Mouse (Mus musculus) gastrocnemius, postnatal 10 days (tissue): ENCODE results near the gene Mrps24. TPM values are rescaled to one million over a fixed set of nuclear protein-coding genes. Genes with fewer than 3 reads are reported as not detected.
A peak's percentile ranks its signal among the peaks of the same experiment; 100 is the strongest.

Source experiments
- DNase-seq: peaks from one replicate; pipeline ENCODE4 v3.0.0; 2021; ENCODE audit warnings: mixed read lengths
- long read RNA-seq, 2 experiments: library from polyadenylated mRNA; stranded (forward); transcript quantifications; one replicate each; pipeline ENCODE4 v2.0.0; 2021
- total RNA-seq, 2 experiments: library from RNA; stranded (reverse); gene quantifications; 2 replicates each; pipeline ENCODE4 v1.2.3; 2021

Gene Mrps24
- total RNA-seq, result 10 to 100 TPM; 84.8 to 90.6 TPM
- long read RNA-seq, experiment 1, transcript Mrps24-205 (4 exons, 995 nt), result major isoform, 50 of 62 reads
- long read RNA-seq, experiment 1, partial matches to known transcripts, result 0 of 62 reads
- long read RNA-seq, experiment 1, other reads (novel, unspliced or antisense), result 6 of 62 reads
- long read RNA-seq, experiment 2, transcript Mrps24-201 (3 exons, 700 nt), result minor isoform, 7 of 73 reads
- long read RNA-seq, experiment 2, transcript Mrps24-205 (4 exons, 995 nt), result major isoform, 60 of 73 reads
- long read RNA-seq, experiment 2, partial matches to known transcripts, result 0 of 73 reads
- long read RNA-seq, experiment 2, other reads (novel, unspliced or antisense), result 5 of 73 reads

DNA sequence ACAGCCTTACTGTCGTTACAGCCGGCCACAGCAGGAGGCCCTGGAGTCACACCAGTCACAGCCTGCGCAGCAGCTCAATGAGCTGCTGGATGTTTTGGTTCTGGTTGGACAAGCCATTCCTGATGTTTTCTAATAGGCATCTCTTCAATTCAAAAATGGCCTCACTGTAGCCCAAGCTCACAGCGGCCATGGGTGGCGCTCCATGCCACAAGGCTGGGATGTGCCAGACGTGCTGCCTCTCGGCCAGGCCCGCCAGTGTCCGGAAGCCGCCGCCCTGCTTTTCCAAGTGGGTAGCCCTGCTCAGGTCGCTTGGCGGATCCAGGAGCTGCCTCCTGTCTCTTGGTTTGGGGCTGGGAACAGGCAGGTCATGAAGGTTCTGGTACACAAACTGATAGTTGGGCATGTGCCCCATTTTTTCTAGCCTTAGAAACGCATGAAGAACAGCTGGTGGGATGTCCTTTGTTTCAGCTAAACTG, at the start of gene Mrps24:
Gene Mrps24, minus strand, starts transcription at position 51 of the 476 bp plus-strand sequence.
- DNase-seq, result no peak

DNA sequence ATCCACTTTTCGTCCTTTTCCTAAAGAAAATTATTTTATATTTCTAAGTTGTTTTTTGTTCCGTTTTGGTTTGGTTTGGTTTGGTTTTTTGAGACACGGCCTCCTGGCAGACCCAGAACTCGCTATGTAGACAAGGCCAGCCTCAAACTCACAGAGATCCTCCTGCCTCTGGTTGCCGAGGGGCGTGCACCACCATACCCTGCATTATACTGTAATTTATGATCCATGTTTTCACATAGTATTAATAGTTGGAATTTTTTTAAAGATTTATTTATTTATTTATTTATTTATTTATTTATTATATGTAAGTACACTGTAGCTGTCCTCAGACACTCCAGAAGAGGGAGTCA, 47.1 kb upstream of the Mrps24 start:
- DNase-seq, result no peak

DNA sequence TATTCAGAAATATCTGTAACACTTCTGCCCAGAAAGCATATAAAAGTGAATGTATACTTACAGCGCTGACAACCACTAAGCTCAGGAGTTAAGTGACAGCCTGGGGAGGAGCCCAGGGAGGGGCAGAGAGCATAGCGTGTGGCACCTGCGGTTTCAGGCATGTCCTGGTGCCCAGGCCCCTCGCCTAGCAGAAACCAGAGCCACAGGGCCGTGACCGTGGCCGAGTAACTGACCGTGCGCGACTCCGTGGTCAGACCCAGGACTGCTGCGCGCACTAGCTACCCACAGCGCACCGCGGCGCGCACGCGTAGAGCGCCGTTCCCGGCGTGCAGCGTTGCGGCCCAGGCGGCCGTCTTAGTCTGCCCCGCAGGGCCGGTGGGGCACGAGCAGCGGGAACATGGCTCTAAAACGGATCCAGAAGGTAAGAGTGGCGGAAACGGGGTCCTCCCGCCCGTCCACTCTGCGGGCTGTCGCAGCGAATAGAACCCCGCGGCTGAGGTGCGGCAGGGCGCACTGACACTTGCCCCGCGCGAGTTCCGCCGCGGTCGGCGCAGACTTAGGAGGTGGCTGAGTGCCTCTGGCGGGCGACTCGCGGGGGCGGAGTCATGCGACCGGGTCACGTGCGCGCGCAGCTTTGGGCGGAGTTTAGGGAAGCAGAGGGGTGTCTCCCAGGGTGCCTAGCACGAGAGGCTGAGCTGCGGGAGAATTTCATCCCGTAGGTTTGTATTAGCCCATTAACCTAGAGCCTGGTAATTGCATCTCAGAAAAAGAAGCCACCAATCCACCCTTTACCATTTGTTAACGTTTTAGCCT, 46.5 kb upstream of the Mrps24 start, which contains the start of gene Urgcp:
Gene Urgcp, minus strand, starts transcription at position 557 of the 813 bp plus-strand sequence.
- peak; percentile 96 for DNase-seq

DNA sequence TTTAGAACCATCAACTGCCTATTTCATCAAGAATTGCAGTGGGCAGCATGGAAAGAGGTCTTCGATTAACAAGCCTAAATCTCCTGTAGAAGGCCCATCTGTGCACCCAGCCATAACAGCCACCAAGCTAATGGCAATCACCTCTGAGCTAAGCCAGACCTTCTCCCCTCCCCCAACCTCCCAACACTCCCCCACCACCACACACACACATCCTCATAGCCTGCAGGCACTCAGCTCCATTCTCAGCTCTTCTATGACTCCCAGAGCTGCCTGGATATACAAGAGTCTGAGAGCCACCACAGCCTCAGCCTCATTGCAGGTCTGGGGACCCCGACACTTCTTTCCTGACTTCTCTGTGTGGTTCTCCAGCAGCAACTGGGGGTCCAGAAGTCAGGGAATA, 38.3 kb upstream of the Mrps24 start:
- DNase-seq, result no peak

DNA sequence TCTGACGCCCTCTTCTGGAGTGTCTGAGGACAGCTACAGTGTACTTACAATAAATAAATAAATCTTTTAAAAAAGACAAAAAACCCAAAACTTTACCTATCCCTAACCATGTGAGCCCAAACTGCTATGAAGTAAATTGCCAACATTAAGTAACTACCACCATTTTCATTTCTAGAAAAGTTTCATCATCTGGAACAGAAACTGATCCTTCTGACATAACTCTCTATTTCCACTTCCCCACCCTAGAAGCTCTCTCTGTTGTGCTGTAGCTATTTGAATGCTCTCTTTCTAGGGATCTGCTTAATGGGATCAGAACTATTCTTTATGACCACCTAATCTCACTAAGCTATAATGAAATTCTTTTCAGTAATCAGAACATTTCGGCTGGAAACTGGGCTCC, 29.5 kb upstream of the Mrps24 start:
- DNase-seq, result no peak

DNA sequence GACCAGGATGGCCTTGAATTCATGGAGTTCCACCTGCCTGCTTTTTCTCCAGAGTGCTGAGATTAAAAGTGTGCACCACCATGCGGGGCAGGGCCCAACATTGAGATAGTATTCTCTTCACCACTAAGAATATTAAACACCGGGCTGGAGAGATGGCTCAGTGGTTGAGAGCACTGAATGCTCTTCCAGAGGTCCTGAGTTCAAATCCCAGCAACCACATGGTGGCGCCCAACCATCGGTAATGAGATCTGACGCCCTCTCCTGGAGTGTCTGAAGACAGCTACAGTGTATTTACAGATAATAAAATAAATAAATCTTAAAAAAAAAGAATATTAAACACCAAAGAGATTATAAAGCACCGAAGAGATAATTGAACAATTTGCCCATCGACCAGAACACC, 26.6 kb upstream of the Mrps24 start:
- DNase-seq, result no peak

DNA sequence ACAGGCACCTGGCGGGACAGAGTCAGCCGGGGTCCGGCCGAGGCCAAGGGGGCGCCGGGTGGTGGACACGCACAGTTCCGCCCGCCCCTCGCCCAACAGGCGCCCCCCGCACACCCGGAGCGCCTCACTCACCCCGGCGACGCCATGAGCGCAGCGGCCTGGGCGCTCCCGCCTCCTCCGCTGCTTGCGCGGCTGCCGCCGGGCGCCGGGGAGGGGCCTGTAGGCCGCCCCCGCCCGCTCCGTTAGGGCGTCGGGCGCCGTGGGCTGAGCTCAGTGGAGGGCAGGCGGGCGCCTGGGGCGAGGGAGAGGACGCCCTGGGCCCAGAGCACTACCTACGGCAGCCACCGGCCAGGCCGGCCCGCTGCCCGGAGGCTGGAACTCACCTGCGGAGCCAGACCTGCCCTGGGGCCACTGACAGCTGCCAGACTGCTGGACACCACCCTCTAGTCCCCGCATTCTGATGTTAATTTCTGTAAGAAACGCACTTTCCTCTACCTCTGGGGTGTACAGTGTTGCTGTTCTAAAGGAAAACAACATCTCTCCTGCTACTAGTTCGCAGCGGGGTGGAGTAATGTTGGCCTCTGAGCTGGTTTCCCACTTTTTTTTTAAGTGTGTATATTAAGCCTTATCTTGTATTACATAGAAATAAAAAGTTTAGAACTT, 25.6 kb upstream of the Mrps24 start:
- DNase-seq, result peak; percentile 80

DNA sequence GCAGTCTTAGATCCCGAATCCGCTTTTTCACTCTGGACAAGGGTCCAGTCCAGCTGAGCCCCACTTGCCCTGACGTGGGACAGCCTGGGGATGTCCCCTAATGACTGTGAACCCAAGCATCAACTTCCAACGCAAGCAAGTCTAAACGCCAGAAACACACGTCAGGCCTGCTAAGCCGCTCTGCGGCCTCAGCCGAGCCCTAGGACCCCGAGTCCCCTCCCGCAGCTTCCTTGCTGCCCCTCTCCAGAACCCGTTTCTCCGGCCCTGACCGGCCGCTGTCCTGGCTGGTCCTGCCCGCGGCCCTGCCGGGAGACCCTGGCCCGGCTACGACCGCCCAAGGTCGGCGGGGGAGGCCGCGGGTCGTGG, 25.1 kb upstream of the Mrps24 start:
- no peak for DNase-seq

DNA sequence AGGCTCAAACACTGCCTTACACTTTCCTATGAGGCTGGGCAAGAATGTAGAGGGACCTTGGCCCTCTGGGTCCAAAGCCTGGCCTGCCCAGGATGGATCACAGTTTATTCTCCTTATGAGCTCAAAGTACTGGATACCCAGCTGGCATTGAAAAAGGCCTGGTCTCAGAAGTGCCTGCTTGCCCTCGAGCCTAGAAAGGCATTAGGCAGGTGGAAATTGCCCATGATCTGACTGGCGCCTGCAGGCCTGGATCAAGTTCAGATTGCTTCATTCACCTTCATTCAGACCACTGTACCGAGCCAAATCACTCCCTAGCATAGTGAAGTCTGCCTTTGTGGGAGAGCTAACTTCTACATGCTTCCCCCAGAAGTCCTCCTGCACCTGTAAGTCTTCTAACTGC, 24.4 kb upstream of the Mrps24 start:
- no peak for DNase-seq

DNA sequence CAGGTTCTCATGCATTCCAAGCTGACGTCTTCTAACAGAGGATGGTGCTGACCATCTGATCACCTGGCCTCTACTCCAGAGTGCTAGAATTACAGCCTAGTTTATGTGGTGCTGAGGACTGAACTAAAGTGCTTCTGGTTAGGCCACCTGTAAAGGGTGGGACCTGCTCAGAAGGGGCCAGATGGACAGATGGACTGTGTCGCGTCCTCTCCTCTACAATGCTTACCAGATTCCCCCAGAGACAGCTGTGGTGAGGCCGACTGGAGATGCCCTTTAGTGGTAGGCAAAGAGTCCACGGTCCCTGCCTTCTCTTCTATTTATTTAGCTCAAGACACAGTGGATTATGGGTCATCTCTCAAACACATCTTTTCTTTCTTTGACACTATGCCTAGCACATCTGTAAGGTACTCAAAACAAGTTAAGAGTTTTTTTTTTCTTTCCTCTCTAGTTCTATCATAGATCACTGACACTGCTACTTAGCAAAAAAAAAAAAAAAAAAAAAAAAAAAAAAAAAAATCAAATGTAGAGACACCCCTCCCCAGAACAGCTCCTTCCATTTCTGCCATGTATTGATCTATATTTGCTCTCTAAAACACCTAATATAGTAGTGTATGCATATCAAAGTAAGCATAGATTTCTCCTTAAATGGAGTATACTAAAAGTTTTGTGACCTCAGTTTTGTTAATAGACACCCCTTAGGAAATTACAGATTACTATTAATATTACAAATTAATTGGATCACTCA, 23.6 kb upstream of the Mrps24 start:
- no peak for DNase-seq

DNA sequence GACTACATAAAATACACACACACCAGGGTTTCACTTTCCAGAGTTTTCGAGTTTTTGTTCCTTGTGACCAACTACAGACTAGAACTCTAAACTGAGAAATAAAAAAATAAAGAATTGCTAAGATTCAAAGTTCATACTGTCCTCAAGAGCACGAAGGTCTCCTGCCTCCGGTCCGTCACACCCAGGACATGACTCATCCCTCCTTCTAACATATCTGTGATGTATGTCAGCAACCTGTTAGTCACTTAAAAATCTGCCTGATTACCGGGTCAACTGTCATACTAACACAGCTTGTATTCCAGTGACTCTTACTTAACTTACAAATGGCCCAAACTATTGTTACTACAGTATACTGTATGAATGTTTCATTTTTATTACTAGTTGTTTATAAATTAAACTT, 21.7 kb upstream of the Mrps24 start:
- no peak for DNase-seq

DNA sequence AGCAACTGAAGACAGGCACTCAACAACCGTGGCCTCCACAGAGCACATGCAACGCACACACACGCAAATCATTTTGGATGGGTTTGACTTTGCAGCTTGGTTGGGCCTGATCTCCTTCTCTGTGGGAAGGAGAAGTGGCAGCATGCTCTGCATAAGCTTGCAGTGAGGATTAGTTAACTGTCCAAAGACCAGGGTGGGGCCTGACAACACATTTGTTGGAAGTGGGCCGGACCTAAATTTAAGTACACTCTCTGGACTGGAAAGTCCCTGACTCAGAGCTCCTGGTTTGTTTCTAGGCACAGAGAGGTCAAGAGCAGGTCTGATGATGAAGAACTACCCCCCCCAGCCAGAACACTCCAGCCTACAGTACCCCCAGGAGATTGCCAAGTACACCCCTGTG, 18.8 kb upstream of the Mrps24 start:
- DNase-seq, result no peak

DNA sequence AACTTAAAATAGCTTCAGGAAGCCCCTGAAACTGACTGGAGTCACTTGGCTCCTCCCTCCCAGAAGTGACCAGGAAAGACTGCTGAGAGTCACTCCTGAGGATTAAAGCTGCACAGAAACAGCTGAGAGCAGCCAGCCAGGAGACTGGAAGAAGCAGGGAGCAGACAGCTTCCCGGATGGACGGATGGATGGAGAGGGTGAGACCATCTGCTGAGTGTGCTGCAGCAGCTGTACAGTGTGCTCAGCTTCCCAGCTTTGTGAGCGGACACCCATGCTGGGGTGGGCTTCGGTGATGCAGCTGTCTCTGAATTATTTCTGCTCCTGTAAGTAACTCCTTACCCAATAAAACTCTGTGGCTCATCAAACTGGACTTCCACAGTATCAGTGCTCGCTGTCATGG, 16.9 kb upstream of the Mrps24 start:
- no peak for DNase-seq

DNA sequence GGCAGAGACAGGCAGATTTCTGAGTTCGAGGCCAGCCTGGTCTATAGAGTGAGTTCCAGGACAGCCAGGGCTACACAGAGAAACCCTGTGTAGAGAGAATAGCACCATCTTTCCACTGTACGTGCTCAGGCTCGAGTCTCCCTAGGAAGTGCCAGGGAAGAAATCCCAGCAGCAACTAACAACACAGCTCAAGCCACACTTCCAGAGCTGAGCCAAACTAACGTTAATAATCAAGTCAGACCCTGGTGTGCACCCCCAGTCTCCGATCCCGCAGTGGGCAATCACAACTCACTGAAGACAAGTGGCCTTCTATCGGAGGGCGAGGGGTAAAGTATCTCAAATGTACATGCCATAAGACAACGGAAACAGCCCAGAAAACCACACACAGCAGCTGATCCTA, 14.1 kb upstream of the Mrps24 start:
- DNase-seq, result no peak

DNA sequence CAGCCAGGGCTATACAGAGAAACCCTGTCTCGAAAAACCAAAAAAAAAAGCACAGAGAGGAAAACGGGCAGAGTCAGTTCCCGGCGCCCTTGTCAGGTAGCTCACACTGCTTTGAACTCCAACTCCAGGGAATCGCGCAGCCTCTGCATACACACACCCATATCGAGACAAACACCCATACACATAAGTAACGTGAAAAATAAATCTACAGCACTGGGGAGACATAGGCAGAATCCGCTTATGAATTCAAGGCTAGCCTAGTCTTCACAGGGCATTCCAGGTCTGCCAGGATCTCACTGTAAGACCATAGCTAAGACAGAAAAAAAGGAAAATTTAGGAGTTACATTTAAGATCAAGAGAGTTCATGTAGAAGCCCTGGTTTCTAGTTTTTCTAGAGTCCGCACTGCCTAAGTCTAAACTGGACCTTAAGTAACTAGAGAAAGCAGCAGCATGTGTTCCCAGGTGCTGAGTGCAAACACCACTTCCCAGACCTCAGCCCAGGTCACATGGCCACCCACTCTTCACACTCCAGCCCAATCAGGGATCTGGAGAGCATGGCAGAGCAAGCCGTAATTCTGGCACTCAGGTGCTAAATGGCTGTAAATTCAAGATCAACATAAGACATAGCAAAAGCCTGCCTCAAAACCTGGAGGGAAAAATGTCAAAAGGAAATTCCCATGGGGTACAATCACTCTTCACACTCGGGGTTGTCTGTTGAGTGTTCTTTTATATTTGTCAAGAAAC, 3.3 kb upstream of the Mrps24 start:
- DNase-seq, result no peak

DNA sequence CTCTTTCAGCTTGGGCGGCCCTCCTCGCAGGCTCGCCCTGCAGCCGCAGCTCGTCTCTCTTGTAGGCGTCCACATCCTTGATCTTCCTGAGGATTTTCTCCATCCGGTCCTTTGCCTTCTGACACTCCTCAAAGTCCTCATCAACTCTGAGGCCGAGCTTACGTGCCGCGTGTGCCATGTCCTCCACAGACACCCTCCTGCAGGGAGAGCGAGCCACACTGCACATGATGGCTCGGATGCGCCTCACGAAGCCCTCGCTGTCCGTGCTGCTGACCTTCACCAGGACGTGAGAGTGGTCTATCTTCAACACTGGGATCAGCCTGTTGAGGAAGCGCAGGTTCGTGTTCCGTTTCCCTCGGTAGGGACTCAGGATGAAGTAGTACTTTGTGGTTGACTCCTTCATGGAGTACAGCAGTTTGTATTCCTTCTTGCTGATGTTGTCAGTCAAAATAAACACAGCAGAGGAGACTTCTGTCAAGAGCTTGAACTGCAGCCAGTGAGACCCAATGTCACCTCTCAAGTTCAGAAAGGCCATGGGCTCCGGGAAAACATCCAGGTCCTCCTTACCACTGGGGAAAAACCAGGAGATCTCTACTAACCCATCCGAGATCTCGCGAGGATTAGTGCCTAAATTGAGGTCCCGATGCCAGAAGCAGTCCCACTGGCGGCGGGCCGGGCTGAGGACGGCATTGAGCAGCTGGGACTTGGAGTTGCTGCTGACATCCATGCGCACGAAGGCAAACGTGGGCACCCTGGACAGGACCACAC, 1.6 kb upstream of the Mrps24 start:
- DNase-seq, result no peak

DNA sequence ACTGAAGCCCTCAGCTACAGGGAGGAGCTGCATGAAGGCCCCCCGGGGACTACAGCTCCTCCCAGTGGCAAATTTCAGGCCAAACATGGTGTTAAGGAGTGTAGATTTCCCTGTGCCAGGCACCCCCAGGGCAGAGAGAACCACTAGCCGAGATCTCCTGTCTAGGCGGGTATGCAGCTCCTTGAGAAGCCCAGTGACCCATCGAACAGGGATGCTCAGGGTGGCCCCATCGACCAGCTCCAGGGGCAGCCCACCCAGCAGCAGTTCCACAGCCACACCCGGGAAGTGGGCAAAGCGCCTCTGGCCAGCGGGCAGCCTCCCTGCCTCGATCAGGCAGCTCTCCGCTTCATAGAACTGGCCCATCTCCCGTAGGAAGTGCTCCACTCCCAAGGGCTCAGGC, 766 bp upstream of the Mrps24 start:
- DNase-seq, result no peak

DNA sequence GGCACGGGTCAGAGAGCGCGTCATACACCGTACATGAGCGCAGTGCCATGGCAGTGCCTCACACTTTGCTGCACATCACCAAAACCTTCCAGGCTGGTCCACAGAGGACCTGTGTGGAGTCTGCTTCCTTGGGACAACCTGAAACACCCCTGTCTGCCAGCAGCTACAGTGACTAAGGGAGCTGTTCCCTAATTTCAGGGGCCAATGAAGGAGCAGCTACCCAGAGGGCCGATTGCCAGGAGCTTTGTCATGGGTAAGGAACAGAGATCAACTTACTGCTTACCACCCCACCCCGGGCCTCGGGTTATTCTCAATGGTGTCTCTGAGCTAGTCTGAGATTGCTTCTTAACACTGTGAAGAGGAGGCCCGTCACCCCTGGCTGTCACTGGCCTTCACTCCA, 301 bp downstream of the Mrps24 start:
- no peak for DNase-seq

DNA sequence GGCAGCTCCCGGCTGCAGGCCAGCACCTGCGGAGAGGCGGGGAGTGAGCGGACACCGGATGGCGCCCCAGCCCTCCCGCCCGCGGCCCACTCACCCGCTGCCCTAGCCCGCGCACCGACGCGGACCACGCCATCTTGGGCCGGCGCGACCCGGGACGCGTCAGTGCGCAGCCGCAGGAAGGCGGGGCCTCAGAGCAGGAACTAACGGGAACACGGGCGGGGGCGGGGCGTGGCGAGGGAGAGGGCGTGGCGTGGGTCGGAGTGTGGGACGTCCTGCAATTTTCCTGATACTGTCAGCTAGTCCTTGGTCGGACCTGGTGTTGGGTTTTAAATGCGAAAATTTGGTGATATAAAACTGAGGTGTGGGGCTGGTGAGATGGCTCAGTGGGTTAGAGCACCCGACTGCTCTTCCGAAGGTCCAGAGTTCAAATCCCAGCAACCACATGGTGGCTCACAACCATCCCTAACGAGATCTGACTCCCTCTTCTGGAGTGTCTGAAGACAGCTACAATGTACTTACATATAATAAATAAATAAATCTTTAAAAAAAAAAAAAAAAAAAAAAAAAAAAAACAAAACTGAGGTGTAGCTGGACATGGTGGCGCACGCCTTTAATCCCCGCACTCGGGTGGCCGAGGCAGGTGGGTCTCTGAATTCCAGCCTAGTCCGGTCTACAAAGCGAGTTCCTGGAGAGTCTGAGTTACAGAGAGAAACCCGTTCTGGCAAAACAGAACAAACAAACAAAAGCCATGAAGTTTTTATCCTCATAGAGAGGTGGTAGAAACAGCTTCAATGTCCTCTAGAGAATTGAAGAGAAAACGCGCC, 7.7 kb downstream of the Mrps24 start:
- DNase-seq, result peak; percentile 95
